Mouse (Mus musculus): ENCODE measurements around the gene Tubg1.

DNA sequence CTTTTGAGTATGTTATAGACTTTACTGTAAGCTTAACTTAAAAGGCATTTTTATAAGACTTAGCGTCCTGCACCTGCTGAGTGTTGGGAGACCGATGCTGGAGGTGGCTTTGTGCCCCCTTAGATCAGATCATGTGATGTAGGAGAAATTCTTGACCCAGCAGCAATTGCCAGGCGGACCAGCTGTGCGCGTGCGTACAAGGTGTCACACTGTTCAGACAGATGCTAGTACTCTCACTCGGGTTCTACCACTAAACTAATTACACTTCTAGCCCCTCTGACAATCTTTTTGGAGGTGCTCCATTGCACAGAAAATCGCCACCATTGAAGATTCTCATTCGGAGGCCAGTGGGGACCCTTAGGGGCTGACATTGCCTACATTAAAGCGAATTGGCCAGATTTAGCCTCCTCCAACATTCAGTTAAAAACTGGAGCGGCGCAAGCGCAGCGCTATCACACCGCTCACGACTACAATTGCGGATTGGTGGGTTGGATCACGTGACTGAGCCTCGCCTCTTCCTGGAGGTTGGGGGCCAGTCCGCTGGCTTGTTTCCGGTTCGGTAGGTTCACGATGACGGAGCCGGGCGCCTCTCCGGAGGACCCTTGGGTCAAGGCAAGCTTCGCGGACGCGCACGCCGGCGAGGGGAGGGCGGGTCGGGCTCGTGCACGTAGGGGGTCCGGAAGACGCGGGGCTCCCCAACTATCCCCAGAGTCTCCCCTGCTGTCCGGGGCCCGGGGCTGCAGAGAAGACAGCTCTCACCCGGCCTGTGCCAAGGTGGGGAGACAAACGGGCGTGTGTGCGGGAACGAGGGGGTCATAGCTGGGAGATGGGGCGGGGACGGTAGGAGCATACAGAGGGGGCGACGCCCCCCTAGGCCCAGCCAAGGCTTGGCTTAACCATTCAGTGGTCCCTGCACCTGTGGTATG, 32.7 kb upstream of the Tubg1 start, which contains the start of gene Mlx:
- TF ChIP-seq CTCF (IDR thresholded peaks at IDR 0.05; ENCODE audit: insufficient read depth, low read length) = no peak
- peak; percentile 76; the same call in 1 of the 2 replicates for TF ChIP-seq POLR2A (IDR thresholded peaks at IDR 0.05; ENCODE audit: borderline replicate concordance, extremely low read depth, low read depth, low read length)
